Mouse (Mus musculus): ENCODE data around the gene Mlx.
A peak's percentile ranks its signal among the peaks of the same experiment; 100 is the strongest.

Mlx gene

DNA sequence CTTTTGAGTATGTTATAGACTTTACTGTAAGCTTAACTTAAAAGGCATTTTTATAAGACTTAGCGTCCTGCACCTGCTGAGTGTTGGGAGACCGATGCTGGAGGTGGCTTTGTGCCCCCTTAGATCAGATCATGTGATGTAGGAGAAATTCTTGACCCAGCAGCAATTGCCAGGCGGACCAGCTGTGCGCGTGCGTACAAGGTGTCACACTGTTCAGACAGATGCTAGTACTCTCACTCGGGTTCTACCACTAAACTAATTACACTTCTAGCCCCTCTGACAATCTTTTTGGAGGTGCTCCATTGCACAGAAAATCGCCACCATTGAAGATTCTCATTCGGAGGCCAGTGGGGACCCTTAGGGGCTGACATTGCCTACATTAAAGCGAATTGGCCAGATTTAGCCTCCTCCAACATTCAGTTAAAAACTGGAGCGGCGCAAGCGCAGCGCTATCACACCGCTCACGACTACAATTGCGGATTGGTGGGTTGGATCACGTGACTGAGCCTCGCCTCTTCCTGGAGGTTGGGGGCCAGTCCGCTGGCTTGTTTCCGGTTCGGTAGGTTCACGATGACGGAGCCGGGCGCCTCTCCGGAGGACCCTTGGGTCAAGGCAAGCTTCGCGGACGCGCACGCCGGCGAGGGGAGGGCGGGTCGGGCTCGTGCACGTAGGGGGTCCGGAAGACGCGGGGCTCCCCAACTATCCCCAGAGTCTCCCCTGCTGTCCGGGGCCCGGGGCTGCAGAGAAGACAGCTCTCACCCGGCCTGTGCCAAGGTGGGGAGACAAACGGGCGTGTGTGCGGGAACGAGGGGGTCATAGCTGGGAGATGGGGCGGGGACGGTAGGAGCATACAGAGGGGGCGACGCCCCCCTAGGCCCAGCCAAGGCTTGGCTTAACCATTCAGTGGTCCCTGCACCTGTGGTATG lies at the start of gene Mlx:
Gene Mlx (plus strand): TSS at position 522 of the 926 bp plus-strand sequence.
- peak; percentile 93 for DNase-seq (ENCODE audit: low spot score)

DNA sequence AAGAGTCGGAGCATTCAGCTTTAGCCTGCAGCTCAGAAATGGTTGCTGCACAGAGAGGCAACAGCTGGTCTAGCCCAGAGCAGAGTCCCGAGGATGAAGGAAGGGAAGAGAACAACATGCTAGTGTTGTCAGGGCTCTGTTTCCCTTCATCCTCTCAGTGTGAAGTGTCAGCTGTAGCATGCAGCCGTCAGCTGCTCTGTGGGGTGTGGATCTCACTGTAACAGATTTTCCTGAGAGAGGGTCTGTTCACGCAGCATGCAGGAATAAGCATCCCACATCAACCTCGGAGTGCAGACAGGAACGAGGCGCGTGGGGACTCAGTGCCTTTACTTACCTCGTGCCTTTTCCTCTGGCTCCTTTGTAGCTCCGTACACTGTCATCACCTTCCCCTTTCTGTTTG lies 49.3 kb upstream of the Mlx start:
- DNase-seq (ENCODE audit: low spot score): no peak

DNA sequence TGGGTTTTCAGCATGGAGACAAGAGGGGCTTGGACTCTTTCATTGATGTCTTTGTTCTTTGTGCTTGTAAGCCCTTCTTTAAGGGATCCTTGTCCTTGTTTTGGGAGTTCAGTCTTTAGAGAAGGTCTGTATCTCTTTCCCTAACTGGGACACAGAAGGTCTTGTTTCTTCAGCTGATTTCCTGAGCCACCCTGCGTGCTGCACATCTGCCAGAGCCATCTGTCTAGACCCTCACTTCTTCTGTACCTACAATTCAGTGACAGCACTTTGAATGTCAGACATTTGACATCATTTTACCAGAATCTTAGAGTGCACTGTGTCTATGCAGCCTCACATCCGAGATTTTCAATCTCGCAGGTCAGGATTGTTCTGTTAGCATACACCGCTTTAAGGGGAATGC lies 41.3 kb upstream of the Mlx start:
- DNase-seq (ENCODE audit: low spot score): no peak

DNA sequence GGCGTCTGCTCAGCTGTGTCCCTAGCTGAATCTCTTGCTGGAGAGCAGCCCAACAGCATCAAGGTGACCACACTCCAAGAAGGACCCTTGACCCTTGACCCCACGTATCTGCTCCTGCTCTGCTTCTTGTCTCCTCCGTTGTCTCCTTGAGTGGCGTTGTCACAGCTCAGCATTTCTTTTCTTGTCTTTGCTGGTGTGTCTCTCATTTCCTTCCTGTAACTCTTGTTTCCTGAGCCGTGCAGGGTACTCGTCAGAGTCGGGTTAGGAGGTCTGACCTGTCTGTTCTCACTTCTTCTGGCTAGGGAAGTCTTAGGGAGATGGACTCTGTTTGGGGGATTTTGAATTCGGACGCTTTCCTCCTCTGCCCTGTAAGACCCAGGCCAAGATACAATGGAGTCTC lies 40.6 kb upstream of the Mlx start:
- DNase-seq (ENCODE audit: low spot score): no peak

DNA sequence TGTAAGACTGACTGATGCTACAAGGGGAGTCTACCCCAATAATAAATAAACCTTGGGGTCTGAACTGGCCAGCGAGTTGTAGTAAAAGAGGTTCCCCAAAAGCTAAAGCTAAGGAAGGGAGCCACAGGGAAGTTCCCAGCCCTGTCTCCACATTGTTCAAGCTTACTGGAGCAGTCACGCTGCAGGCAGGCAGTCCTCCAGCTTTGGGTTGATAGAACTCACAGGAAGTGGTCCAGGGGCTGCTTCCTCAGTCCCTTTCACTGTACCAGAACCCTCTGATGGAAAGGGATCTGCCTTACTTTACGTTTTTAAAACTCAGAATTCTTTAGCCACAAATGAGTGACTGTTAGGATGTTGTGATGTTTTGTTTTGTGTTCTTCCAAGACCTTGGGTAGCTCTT lies 39.6 kb upstream of the Mlx start:
- DNase-seq (ENCODE audit: low spot score): no peak

DNA sequence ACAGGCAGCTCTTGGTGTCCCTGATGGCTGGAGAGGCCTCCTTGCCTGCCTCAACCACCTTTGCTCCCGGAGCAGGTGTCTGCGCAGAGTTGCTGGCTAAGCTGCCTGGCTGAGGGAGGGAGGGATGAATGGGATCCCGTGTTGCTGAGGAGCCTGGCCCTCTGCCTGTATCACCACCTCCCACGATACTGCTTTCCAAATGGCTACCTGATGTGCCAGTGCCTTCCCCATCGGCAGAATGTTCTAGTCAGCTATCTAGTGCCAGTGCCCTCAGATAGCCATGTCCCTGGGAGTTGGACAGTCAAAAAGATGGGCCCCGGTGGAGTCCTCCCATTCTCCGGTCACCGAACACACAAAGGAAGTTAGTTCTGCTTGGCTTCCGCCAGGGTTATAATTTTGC lies 36.7 kb upstream of the Mlx start:
- peak; percentile 66 for DNase-seq (ENCODE audit: low spot score)

DNA sequence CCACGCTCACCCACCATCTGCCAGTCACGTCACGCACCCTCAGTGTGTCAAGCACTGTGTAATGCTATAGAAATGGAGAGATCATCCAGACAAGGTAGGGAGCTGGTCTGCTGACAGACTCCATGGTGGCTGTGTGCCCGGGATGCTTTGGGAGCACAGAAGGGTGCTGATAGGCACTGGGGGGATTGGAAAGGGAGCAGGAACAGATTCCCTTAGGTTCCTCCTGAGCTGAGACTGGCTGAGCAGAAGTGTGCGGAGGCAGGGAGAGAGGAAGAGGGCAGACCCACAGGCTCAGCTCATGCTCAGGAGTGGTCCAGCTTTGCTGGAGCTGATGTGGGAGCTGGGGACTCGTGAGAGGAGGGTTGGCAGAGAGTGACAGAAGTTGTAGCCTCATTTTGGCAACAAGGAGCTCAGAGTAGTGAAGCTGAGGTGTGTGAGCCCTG lies 36.0 kb upstream of the Mlx start:
- peak; percentile 56 for DNase-seq (ENCODE audit: low spot score)

DNA sequence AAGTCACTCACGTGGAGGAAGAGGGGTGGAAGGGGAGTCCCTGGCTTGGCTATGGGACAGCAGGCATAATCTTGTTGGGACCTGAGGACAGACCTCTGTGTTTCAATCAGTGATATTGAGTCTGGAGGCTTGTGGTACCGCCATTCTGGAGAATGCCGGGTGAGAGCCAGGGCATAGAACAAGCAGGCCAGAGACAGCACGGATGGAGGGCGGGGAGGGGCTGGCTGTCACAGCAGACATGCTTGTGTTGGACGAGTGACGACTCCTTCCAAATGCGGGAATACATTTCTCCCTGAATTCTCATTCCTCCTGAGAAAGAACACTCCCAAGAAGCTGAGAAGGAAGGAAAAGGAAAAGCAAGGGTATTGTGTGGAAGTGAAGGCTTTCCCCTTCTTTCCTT lies 35.5 kb upstream of the Mlx start:
- DNase-seq (ENCODE audit: low spot score): no peak

DNA sequence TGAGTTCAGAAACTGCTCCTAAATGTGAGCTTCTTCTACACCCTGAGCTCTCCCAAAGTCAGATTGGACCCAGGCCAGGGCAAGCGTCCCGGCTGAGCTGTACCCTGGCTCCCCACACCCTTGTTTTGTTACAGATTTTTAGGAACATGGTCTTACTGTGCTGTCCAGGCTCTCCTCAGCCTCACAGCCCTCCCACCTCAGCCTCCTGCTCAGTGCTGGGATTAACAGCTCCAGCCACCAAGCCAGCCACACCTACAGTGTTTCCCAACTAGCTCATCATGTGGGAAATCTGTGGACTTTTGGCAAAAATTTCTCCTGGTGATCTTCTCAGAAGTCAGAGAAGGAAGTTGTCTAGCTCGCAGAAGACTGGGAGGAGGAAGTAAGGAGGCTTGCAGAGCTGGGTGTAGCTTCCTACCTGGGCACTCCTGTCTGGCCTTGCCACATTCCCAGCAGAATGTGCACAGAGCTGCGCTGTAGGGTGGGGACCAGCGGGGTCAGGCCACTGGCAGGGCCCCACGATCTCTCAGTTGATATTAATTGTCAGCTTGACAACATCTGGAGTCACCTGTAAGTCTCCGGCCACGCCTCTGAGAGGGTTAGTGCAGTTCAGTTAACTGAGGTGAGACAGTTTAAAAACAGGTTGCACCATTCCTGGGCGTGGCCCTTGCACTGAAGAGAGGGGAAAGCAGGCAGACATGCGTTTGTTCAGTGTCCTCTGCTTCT lies 34.2 kb upstream of the Mlx start:
- no peak for DNase-seq (ENCODE audit: low spot score)

DNA sequence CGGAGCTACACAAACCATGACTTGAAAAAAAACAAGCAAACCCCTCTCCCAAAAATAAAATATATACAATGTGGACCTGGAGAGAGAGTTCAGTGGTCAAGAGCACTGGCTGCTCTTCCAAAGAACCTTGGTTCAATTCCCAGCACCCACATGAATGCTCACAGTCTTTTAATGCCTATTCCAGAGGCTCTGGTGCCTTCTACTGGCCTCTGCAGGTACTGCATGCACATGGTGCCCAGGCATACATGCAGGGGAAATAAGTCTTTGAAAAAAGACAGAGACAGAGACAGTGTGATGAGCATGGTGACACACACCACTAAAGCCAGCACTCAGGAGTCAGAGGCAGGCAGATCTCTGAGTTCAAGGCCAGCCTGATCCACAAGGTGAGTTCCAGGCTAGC lies 33.1 kb upstream of the Mlx start:
- DNase-seq (ENCODE audit: low spot score): no peak

DNA sequence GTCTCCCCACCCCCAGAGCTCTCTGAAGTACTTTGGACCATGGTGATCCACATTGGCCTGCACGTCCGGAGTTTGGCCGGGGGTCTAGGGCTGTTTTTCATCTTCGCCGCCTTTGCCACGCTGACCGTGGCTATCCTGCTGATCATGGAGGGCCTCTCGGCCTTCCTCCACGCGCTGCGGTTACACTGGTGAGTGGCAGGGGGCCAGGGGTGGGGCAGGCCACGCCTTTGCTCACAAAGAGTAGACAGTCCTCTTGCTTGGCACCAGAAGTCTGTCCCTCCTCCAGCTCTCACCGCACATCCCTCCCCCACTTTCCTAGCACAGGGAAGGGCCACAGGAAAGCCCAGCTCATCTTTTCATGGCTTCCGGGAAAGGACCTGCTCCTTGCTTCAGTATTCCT lies 31.7 kb upstream of the Mlx start:
- no peak for DNase-seq (ENCODE audit: low spot score)

DNA sequence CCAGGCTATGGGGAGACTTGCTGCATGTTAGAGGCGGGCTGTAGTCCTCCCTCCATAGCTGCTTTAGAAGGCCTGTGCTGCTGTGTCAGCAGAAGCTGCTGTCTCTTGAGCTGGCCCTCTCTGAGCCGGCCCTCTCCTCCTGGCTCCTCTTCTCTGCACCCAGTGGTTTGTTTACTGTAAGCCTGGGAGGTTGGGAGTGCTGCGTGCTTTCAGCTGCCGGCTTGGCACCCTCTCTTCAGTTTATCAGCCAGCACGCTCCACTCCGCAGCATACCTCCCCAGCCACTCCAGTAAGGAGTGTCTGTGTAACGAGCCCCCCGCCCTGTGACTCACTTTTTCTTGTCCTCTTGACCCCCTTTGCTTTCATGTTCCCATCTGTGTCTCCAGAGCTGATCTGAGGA lies 30.2 kb upstream of the Mlx start:
- no peak for DNase-seq (ENCODE audit: low spot score)

DNA sequence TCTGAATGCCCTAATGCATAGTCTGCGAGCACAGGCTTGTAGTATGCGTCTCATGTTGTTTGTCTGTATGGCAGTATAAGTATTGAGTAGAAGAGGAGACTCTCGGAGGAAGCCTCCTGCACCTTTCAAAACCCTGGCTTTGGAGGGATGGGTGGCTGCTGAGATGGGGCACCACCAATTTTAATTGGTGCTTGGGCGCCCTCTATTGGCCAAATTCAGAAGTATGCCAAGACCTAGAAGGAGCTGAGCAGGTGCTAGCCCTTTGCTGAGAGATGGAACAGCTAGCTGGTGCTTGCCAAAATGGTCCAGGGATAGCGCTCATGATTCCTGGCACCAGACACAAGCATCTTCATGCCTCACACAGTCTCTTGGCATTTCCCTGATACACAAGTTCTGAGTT lies 29.2 kb upstream of the Mlx start:
- DNase-seq (ENCODE audit: low spot score): peak; percentile 87

DNA sequence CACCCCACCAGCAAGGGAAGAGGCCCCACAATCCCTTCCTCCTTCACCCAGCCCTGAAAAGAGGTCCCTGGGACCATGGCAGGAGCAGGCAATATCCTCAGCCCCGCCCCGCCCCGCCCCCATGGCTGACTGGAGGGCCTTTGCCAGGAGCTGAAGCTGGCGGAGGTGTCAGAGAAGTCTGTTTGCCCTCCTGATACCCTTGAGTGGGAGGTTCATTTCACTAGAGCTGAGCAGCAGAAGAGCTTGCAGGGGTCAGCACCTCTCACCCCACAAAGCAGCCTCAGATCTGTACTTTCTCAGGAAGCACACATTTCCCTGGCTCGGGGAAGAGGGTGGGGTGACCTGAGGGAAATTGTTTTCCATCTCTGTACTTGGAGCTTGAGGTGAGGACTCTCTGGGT lies 28.4 kb upstream of the Mlx start:
- no peak for DNase-seq (ENCODE audit: low spot score)

DNA sequence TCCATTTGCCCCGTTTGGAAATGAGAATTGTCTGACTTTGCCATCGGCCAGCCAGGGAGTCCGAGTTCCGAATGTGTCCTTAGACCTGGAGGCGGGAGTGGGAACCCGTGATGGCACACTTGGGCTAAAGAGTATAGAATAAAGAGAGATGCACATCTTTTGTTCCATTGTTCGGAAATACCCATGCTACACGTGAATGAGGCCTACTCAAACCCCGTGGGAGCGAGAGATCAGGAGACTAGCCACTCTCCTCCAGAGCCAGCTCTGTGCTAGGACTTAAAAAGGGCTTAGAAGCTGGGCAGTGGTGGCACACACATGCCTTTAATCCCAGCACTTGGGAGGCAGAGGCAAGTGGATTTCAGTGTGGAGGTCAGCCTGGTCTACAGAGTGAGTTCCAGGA lies 27.6 kb upstream of the Mlx start:
- DNase-seq (ENCODE audit: low spot score): no peak

DNA sequence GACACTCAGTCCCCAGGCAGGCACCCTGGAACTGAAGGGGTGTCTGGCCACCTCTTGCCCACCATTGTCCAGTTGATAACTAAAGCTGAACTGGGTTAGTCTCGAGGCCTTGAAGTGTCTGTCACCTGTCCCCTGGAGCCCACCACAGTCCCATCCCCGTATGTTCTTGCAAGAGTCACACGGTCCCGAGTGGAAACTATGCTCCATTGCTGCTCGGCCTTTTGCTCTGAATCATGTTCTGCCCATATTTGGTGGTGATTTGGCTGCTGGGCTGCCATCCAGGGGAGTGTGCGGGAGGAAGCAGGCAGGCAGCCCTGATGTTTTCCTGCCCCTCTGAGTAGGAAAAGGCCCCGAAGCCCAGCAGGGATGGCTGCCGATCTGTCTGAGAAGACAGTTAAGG lies 27.0 kb upstream of the Mlx start:
- DNase-seq (ENCODE audit: low spot score): peak; percentile 64

DNA sequence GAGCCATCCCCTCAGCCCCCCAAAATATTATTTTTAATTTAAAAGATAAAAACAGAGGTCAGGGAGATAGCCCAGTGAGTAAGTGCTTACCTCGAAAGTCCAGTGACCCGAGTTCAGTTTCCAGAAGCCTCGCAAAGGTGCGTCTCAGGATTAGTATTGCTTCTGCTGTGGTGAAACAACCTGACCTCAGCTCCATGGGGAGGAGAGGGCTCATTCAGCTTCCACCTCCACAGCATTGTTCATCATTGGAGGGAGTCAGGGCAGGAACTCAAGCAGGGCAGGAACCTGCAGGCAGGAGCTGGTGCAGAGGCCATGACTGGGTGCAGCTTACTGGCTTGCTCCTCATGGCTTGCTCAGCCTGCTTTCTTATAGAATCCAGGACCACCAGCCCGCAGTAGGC lies 26.0 kb upstream of the Mlx start:
- DNase-seq (ENCODE audit: low spot score): no peak

DNA sequence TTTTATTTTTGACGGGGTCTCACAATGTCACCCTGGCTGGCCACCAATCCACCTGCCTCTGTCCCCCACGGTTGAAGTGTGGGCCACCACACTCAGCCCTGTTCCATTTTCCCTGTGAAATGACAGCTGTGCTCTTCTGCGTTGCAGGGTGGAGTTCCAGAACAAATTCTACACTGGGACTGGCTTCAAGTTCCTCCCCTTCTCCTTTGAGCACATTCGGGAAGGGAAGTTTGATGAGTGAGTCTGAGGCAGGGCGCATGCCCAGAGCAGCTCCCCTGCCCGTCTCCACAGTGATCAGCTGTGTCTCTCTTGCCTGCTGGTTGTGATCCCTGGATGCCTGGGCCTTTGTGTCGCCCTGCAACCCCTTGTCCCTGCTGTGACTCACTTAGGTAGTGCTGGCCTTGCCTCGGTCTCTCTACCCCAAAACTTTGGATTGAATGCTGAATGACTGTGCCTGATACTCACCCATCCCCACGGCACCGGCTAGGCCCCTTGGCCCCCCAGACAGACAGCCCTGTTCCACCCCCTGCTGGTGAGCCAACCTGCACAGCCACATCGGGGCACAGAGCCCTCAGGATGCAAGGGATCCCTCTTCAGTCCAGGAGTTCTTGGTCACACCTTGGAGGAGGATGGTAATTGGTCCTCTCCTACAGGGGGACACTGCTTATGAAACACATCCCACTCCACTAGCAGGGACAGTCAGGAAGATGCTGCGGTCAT lies 24.8 kb upstream of the Mlx start:
- DNase-seq (ENCODE audit: low spot score): peak; percentile 61

DNA sequence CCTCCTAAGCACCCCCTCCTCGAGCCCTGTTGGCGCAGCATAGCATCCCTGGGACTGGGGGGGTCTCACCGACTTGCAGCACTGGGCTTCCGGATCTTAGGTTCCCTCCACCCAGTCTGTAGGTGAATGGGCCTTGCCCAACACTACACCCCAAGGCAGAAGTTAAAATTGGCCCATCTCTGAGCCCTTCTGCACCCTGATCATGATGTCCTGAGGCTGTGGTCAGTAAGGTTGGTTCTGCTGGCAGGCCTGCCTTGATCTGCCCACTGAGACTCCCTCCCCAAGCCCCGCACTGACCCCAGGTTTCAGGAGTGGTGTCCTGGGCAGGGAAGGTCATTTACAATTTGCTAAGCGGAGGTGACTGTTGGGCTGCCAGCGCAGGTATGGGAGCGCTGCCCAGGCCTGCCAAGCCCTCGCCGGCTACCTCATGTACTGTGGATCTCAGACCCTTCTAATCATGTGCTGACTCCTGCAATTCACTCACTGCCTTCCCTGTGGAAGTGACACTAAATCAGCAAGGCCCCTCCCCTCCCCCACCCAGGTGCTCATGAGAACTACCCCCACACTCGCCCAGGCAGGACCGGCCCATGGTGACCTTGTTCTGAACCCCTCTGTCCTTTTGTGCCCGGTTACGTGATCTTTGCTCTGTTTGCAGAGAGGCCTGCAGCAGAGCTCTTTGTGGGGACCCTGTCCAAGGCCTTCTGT lies 24.0 kb upstream of the Mlx start:
- DNase-seq (ENCODE audit: low spot score): no peak

DNA sequence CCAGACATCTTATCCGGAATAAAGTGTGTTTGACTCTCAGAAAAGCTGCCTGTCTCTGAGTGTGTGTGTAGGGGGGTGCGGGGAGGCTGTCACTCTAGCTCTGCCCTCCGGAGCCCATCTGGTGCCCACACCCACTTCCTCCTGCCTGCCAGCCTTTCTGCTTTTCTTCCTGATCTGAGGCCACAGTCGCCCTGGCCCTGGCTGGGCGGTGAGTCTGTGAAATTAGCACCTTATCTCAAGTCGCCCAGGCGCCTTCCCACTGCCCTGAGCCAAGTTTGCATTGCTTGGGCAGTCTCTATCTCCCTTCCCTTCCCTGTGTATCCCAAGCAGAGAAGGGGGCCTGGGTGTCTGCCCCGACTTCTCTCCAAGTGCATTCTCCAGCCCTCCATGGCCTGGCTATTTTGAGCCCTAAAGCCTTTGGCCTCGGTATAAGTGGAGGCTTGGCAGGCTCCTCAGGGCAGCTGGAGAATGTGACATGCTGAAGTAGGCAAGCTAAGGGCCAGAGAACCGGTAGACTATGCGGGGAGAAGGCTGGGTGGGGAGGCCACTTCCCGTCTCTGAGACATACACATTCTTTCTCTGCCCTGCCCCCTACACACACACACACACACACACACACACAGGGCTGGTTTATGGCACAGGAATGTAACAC lies 23.3 kb upstream of the Mlx start:
- DNase-seq (ENCODE audit: low spot score): peak; percentile 75

DNA sequence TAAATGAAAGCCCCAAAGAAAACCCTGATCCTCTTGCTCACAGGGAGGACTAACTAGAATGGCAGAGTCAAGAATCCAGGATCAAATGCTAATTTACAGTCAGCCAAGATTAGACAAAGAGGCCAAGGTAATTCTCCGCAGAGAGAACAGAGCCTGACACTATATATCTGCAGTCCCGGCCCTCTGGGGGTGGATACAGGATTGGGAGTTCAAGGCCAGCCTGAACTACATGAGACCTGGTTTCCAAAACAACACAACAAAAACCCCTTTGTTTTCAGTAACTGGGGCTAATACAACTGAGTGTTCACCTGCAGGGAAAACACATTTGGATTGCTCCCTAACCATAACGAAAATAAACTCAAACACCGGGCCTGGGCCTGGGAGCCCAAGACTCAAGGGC lies 22.6 kb upstream of the Mlx start:
- no peak for DNase-seq (ENCODE audit: low spot score)

DNA sequence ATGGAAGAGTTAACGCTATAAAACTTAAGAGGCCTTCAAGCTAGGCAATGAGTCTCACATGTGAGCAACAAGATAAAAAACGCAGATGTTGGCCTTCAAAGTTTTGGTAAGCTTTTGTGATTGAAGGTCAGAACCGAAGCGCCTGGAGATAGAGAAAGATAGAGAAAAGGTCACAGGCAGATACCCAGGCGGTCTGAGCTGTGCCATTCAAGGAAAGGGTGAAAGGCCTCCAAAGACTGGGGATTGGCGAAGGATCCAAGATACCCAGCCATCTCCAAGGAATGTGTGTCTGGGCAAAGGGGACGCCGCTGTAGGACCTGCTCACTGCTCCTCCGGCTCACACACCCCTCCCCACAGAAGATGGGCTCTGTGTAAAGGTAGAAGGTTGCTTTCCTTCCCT lies 22.1 kb upstream of the Mlx start:
- DNase-seq (ENCODE audit: low spot score): no peak

Measured in layer of hippocampus, adult 11-12 months (tissue).